Mouse (Mus musculus) testis, adult 2 months (tissue): Measurements from ENCODE around the gene Xrcc3.

Experiments
- CTCF ChIP-seq: fragments of 200-500 bp; IDR thresholded peaks from 2 replicates; pipeline ENCODE4 v1.5.1; 2012; ENCODE audit warnings: low read depth, mild to moderate bottlenecking, inconsistent platforms, low read length, moderate library complexity; ENCODE audit not compliant: control insufficient read depth, insufficient read depth, insufficient replicate concordance
- POLR2A ChIP-seq: fragments of 200-500 bp; IDR thresholded peaks from 2 replicates; pipeline ENCODE4 v1.6.1; 2012; ENCODE audit warnings: low read depth, mild to moderate bottlenecking, inconsistent platforms, low read length, moderate library complexity; ENCODE audit not compliant: control insufficient read depth

GRCm38 (mm10) chr12:111812075-111812474, 1.6 kb downstream of the Xrcc3 start:
- TF ChIP-seq CTCF (no peak), POLR2A (no peak)
